ENCODE assay signal across 10 mouse cellular contexts in genomic region chr2:36198882-36199262, GRCm38 (mm10). TPM values are rescaled to one million over a fixed set of nuclear protein-coding genes. Genes with fewer than 3 reads are reported as not detected.
A peak's percentile ranks its signal among the peaks of the same experiment; 100 is the strongest.
DNase-seq lines count a peak whose midpoint lies in the region; ATAC-seq and TF ChIP-seq lines count a peak whose summit lies in the region.
"Had no signal": no experiment of that assay in that cellular context is flagged by ENCODE, and none has a peak within 500 bp of the region (broad histone marks: within the 10 kb centered on the region; RNA-seq: fewer than 3 reads in every experiment).

No protein-coding gene starts in this region.

- no peaks in the 10 kb centered on the region for H3K9me3 ChIP-seq in forebrain, embryonic 10.5 days
- no peaks in the 10 kb centered on the region for H3K9me3 ChIP-seq in forebrain, embryonic 16.5 days (ENCODE audit: control insufficient read depth, low read length)
- H3K9me3 ChIP-seq in lung, embryonic 14.5 days (ENCODE audit: low read depth, low read length): no peaks in the 10 kb centered on the region
- H3K9me3 ChIP-seq in hindbrain, embryonic 15.5 days: no peaks in the 10 kb centered on the region
- no peaks in the 10 kb centered on the region for H3K9me3 ChIP-seq in midbrain, postnatal 0 days (ENCODE audit: low read length)
- H3K9me3 ChIP-seq: limb, embryonic 13.5 days had no signal

- H3K36me3 ChIP-seq in forebrain, embryonic 10.5 days (replicated peaks): no peaks in the 10 kb centered on the region
- H3K36me3 ChIP-seq in forebrain, embryonic 16.5 days (ENCODE audit: control insufficient read depth, insufficient read depth): no peaks in the 10 kb centered on the region
- no peaks in the 10 kb centered on the region for H3K36me3 ChIP-seq in lung, embryonic 14.5 days (ENCODE audit: insufficient read depth)
- H3K36me3 ChIP-seq in hindbrain, embryonic 15.5 days: no peaks in the 10 kb centered on the region
- no peaks in the 10 kb centered on the region for H3K36me3 ChIP-seq in midbrain, postnatal 0 days (ENCODE audit: insufficient read depth, low read length)
- H3K36me3 ChIP-seq: limb, embryonic 13.5 days had no signal

- DNase-seq in forebrain, embryonic 10.5 days (ENCODE audit: extremely low spot score, low spot score): no peak
- DNase-seq in lung, embryonic 14.5 days: no peak
- DNase-seq in lung, postnatal 10 days: no peak
- DNase-seq in midbrain, postnatal 0 days (ENCODE audit: low spot score): no peak
- DNase-seq in frontal cortex, postnatal 14 days (ENCODE audit: low spot score in 2 of 2): no peak
- DNase-seq in urinary bladder, adult 2 months (ENCODE audit: low spot score): no peak

- H3K9ac ChIP-seq in forebrain, embryonic 16.5 days (replicated peaks; ENCODE audit: low read depth, low read length): no peak overlapping the region; the same call in 1 of the 2 replicates
- no peak overlapping the region; the same call in 1 of the 2 replicates for H3K9ac ChIP-seq in lung, embryonic 14.5 days
- no peak overlapping the region for H3K9ac ChIP-seq in hindbrain, embryonic 15.5 days
- H3K9ac ChIP-seq in midbrain, postnatal 0 days (replicated peaks; ENCODE audit: low read length, poor library complexity, severe bottlenecking): no peak overlapping the region
- H3K9ac ChIP-seq: limb, embryonic 13.5 days had no signal

- peaks cover 80% of the 10 kb centered on the region for H3K27me3 ChIP-seq in forebrain, embryonic 10.5 days (ENCODE audit: poor library complexity, severe bottlenecking)
- H3K27me3 ChIP-seq in forebrain, embryonic 16.5 days (replicated peaks; ENCODE audit: control insufficient read depth, insufficient read depth, low read length): peaks cover 16% of the 10 kb centered on the region
- H3K27me3 ChIP-seq in lung, embryonic 14.5 days (ENCODE audit: insufficient read depth, low read length): peaks cover 26% of the 10 kb centered on the region
- peaks cover 6% of the 10 kb centered on the region; the same call in 1 of the 2 replicates for H3K27me3 ChIP-seq in hindbrain, embryonic 15.5 days
- H3K27me3 ChIP-seq in midbrain, postnatal 0 days (ENCODE audit: insufficient read depth, low read length): 0 out of 2 replicates have a peak, but pooled peaks cover 3% of the 10 kb centered on the region

- 3% methylated on average over 3 of the region's 3 CpGs for WGBS in forebrain, embryonic 10.5 days
- WGBS in forebrain, embryonic 16.5 days: 22% methylated on average over 3 of the region's 3 CpGs
- 34% methylated on average over 3 of the region's 3 CpGs for WGBS in lung, embryonic 14.5 days
- WGBS in hindbrain, embryonic 15.5 days: 6% methylated on average over 3 of the region's 3 CpGs
- WGBS in midbrain, postnatal 0 days: 16% methylated on average over 3 of the region's 3 CpGs

- H3K4me2 ChIP-seq in forebrain, embryonic 16.5 days (ENCODE audit: low read length): no peak overlapping the region
- H3K4me2 ChIP-seq in lung, embryonic 14.5 days: peak overlapping the region; percentile 44
- H3K4me2 ChIP-seq in hindbrain, embryonic 15.5 days: peak overlapping the region; percentile 36
- H3K4me2 ChIP-seq in midbrain, postnatal 0 days (ENCODE audit: low read depth, low read length, poor library complexity, severe bottlenecking): peak overlapping the region; percentile 28; the same call in 1 of the 2 replicates

- no peak for ATAC-seq in forebrain, embryonic 16.5 days
- ATAC-seq in lung, embryonic 14.5 days (ENCODE audit: insufficient read depth): no peak
- no peak for ATAC-seq in hindbrain, embryonic 15.5 days (ENCODE audit: low FRiP score, low read depth)
- ATAC-seq in midbrain, postnatal 0 days (ENCODE audit: low FRiP score): no peak

- H3K4me3 ChIP-seq in forebrain, embryonic 10.5 days: peak overlapping the region; percentile 35; the same call in 1 of the 2 replicates
- H3K4me3 ChIP-seq in forebrain, embryonic 16.5 days (replicated peaks; ENCODE audit: low read length): no peak overlapping the region
- peak overlapping the region; percentile 9; the same call in 1 of the 2 replicates for H3K4me3 ChIP-seq in lung, embryonic 14.5 days (ENCODE audit: low read depth, low read length)
- 0 out of 2 replicates have a peak overlapping the region, but pooled peaks have one; percentile 1 for H3K4me3 ChIP-seq in hindbrain, embryonic 15.5 days
- H3K4me3 ChIP-seq in midbrain, postnatal 0 days (ENCODE audit: low read depth, low read length): no peak overlapping the region
- H3K4me3 ChIP-seq: limb, embryonic 13.5 days had no signal

- H3K4me1 ChIP-seq in forebrain, embryonic 10.5 days: peaks cover 42% of the 10 kb centered on the region
- H3K4me1 ChIP-seq in forebrain, embryonic 16.5 days (replicated peaks; ENCODE audit: control insufficient read depth, insufficient read depth, low read length): peaks cover 26% of the 10 kb centered on the region
- peaks cover 8% of the 10 kb centered on the region for H3K4me1 ChIP-seq in lung, embryonic 14.5 days (ENCODE audit: insufficient read depth)
- H3K4me1 ChIP-seq in hindbrain, embryonic 15.5 days (replicated peaks): peaks cover 32% of the 10 kb centered on the region
- H3K4me1 ChIP-seq in midbrain, postnatal 0 days (ENCODE audit: insufficient read depth, low read length): peaks cover 14% of the 10 kb centered on the region

- no peak for TF ChIP-seq CTCF in lung, embryonic 14.5 days (IDR thresholded peaks at IDR 0.05; ENCODE audit: low read depth)
- TF ChIP-seq CTCF in midbrain, postnatal 0 days (IDR thresholded peaks at IDR 0.05): no peak

- H3K27ac ChIP-seq in forebrain, embryonic 10.5 days: peak overlapping the region; percentile 56; the same call in 1 of the 2 replicates
- no peak overlapping the region for H3K27ac ChIP-seq in forebrain, embryonic 16.5 days (ENCODE audit: low read length)
- peak overlapping the region; percentile 74; the same call in 1 of the 2 replicates for H3K27ac ChIP-seq in lung, embryonic 14.5 days (ENCODE audit: low read depth)
- H3K27ac ChIP-seq in hindbrain, embryonic 15.5 days (replicated peaks): no peak overlapping the region
- no peak overlapping the region for H3K27ac ChIP-seq in midbrain, postnatal 0 days (ENCODE audit: low read depth, low read length)
- H3K27ac ChIP-seq: kidney, postnatal 0 days; limb, embryonic 13.5 days had no signal

RNA-seq across cellular contexts. Expression of gene Ptgs1, which starts 31.4 kb away (rescaled TPM):
- 2.2 and 3.6 TPM in 2 replicates for polyA plus RNA-seq in forebrain, embryonic 10.5 days (2016; fragmentation: Nextera tagmentation; extraction: Ambion mirVana)
- 3.5 and 5.0 TPM in 2 replicates for polyA plus RNA-seq in forebrain, embryonic 16.5 days (2015; fragmentation: Nextera tagmentation; extraction: Ambion mirVana)
- 30.2 and 33.4 TPM in 2 replicates for polyA plus RNA-seq in lung, embryonic 14.5 days (2014; fragmentation: Nextera tagmentation; extraction: Ambion mirVana)
- polyA plus RNA-seq in hindbrain, embryonic 15.5 days (2015; fragmentation: Nextera tagmentation; extraction: Ambion mirVana): 5.0 and 6.3 TPM in 2 replicates
- 10.5 and 11.4 TPM in 2 replicates for total RNA-seq in midbrain, postnatal 0 days (2014; rRNA removed)
- 6.6 and 8.0 TPM in 2 replicates for polyA plus RNA-seq in midbrain, postnatal 0 days (2015; fragmentation: Nextera tagmentation; extraction: Ambion mirVana)
- 63.0 and 70.3 TPM in 2 replicates for polyA plus RNA-seq in urinary bladder, adult 2 months (2012; rRNA removed)

Comparison
In these comparisons a context has a peak if more than half of its experiments do, and no peak if none do; other contexts are left out.
1. H3K27ac ChIP-seq: peak in forebrain, embryonic 10.5 days (single experiment) and lung, embryonic 14.5 days (single experiment); none in forebrain, embryonic 16.5 days (single experiment), hindbrain, embryonic 15.5 days (single experiment) and midbrain, postnatal 0 days (single experiment).
2. H3K4me3 ChIP-seq: peak in forebrain, embryonic 10.5 days (single experiment), lung, embryonic 14.5 days (single experiment) and hindbrain, embryonic 15.5 days (single experiment); none in forebrain, embryonic 16.5 days (single experiment) and midbrain, postnatal 0 days (single experiment).